Mouse (Mus musculus): ENCODE measurements around the gene Gm37240.

GRCm38 (mm10) chr3:85655538-85655937 lies 231.8 kb downstream of the Gm37240 start:
- TF ChIP-seq CTCF (IDR thresholded peaks at IDR 0.05; ENCODE audit: low read depth, low read length) (no peak), POLR2A (IDR thresholded peaks at IDR 0.05; ENCODE audit: borderline replicate concordance, low read depth, low read length) (no peak)

Measured in bone marrow macrophage, adult 2 months (primary cell).